Mouse (Mus musculus) limb, embryonic 11.5 days (tissue): ENCODE measurements at regions not wholly inside any gene's neighbourhood (a gene's known extent, or its start where the extent isn't known, plus 50 kb on each side); places are given as distances from the start of the nearest gene placed in this dataset.

Experiments used
- ATAC-seq: fragments of 200-750 bp; cut with Nextera tagmentation; 2 replicates; pipeline ENCODE4 v1.8.0; 2017; ENCODE audit warnings: low read depth; ENCODE audit not compliant: insufficient number of reproducible peaks, low FRiP score, low TSS enrichment
- DNase-seq: peaks from one replicate; pipeline ENCODE4 v3.0.0-alpha.2; 2015; ENCODE audit warnings: low spot score
- H3K27ac ChIP-seq: fragments of 300-500 bp; sonication (generic); replicated peaks from 2 replicates; pipeline ENCODE4 v1.5.1; 2014; ENCODE audit warnings: low read depth, mild to moderate bottlenecking, low read length
- H3K27me3 ChIP-seq: fragments of 300-500 bp; sonication (generic); 2 replicates; pipeline ENCODE4 v1.6.1; 2014; ENCODE audit warnings: mild to moderate bottlenecking, low read length, mixed read lengths; ENCODE audit not compliant: control insufficient read depth, insufficient read depth
- H3K36me3 ChIP-seq: fragments of 300-500 bp; sonication (generic); 2 replicates; pipeline ENCODE4 v1.6.1; 2014; ENCODE audit warnings: mild to moderate bottlenecking, low read length, moderate library complexity, mixed read lengths; ENCODE audit not compliant: control insufficient read depth, insufficient read depth
- H3K4me1 ChIP-seq: fragments of 300-500 bp; sonication (generic); 2 replicates; pipeline ENCODE4 v1.6.1; 2014; ENCODE audit warnings: low read length, mixed read lengths; ENCODE audit not compliant: control insufficient read depth, insufficient read depth
- H3K4me2 ChIP-seq: fragments of 300-500 bp; sonication (generic); 2 replicates; pipeline ENCODE4 v1.6.1; 2014; ENCODE audit warnings: low read depth, mild to moderate bottlenecking, moderate library complexity; ENCODE audit not compliant: severe bottlenecking
- H3K4me3 ChIP-seq: fragments of 300-500 bp; sonication (generic); 2 replicates; pipeline ENCODE4 v1.5.1; 2014; ENCODE audit warnings: low read depth, low read length
- H3K9ac ChIP-seq: fragments of 300-500 bp; sonication (generic); 2 replicates; pipeline ENCODE4 v1.6.1; 2014; ENCODE audit warnings: mild to moderate bottlenecking, low read length
- H3K9me3 ChIP-seq: fragments of 300-500 bp; sonication (generic); 2 replicates; pipeline ENCODE4 v1.6.1; 2016; ENCODE audit warnings: low read length; ENCODE audit not compliant: control insufficient read depth
- WGBS: fragments of 180-500 bp; shearing (Covaris S2); extraction: QIAGEN DNeasy Blood & Tissue Kit; methylation state at CpG from one replicate; pipeline ENCODE4 v1.1.7; 2014; 5-methylcytosine and 5-hydroxymethylcytosine counted together

DNA sequence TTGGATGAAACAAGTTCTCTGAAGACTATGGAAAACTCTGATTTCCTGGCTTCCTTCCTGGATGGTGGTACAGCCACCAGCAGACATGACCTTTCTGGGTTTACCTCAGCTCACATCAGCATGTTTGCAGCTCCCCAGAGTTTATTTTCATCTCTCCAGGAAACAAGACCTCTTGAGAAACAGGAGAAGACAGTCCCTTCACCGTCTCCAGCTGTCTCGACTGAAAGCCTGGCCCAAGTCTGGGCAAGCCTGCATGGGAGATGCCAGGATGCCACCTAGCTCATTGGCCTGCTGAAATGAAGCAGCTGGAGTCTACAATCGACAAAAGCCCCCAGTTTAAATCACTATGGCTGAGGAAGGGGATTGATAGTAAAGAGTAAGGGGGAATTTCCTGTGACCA is 131.6 kb upstream of the Zfand5 start:
- Histone ChIP-seq H3K4me2 (no peak overlapping the region), H3K36me3 (no peaks in the 10 kb centered on the region), H3K27ac (no peak overlapping the region), H3K9me3 (no peaks in the 10 kb centered on the region), H3K27me3 (no peaks in the 10 kb centered on the region), H3K9ac (no peak overlapping the region), H3K4me3 (no peak overlapping the region), H3K4me1 (peaks cover 7% of the 10 kb centered on the region; the same call in 1 of the 2 replicates)
- 79% methylated on average over 3 of the region's 3 CpGs for WGBS
- DNase-seq (no peak), ATAC-seq (no peak)

- no peaks in the 10 kb centered on the region for H3K36me3 ChIP-seq
- no peak overlapping the region for H3K4me2 ChIP-seq
- whole genome bisulfite sequencing: 82% methylated on average over 8 of the region's 8 CpGs
- no peak overlapping the region for H3K4me3 ChIP-seq
- H3K27ac ChIP-seq: no peak overlapping the region
- ATAC-seq (no peak), DNase-seq (no peak)
- H3K4me1 ChIP-seq: 0 out of 2 replicates have a peak, but pooled peaks cover 2% of the 10 kb centered on the region
- H3K27me3 ChIP-seq: no peaks in the 10 kb centered on the region
- H3K9ac ChIP-seq: no peak overlapping the region
- no peaks in the 10 kb centered on the region for H3K9me3 ChIP-seq
Observed at GRCm38 (mm10) chr19:21138998-21139495, 133.0 kb upstream of the Zfand5 start.

GRCm38 (mm10) chr19:21136756-21137155 is 135.3 kb upstream of the Zfand5 start:
- no peak for ATAC-seq
- no peak overlapping the region for H3K4me3 ChIP-seq
- no peaks in the 10 kb centered on the region for H3K36me3 ChIP-seq
- no peaks in the 10 kb centered on the region for H3K27me3 ChIP-seq
- DNase-seq: no peak
- WGBS: 78% methylated on average over 1 of the region's 1 CpGs
- H3K4me1 ChIP-seq: no peaks in the 10 kb centered on the region
- H3K9me3 ChIP-seq: no peaks in the 10 kb centered on the region
- H3K9ac ChIP-seq: no peak overlapping the region
- H3K4me2 ChIP-seq: no peak overlapping the region
- H3K27ac ChIP-seq: no peak overlapping the region

DNA sequence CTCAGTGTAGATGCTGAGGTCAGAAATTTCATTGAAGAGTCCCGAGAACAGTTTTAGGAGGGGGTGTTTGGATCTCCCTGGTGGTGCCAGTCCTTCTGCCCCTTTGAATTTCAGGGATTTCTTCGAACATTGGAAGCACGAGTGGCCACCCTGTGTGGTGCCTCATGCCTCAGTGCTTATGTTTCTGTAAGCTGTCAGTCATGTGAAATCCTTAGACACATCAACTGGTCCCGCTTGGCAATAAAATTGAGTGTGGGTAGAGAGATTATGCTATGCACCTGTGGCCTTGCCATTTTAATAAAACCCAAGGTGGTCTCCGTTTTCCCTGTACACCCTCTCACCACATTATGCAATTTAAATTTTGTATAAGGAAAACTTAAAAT is 136.1 kb upstream of the Zfand5 start:
- DNase-seq: no peak
- WGBS: 77% methylated on average over 5 of the region's 5 CpGs
- H3K9me3 ChIP-seq: no peaks in the 10 kb centered on the region
- no peak overlapping the region for H3K9ac ChIP-seq
- no peak overlapping the region for H3K27ac ChIP-seq
- H3K4me2 ChIP-seq: no peak overlapping the region
- no peaks in the 10 kb centered on the region for H3K27me3 ChIP-seq
- no peak overlapping the region for H3K4me3 ChIP-seq
- H3K4me1 ChIP-seq: no peaks in the 10 kb centered on the region
- no peak for ATAC-seq
- no peaks in the 10 kb centered on the region for H3K36me3 ChIP-seq

- Histone ChIP-seq H3K9me3 (no peaks in the 10 kb centered on the region), H3K4me2 (no peak overlapping the region), H3K9ac (no peak overlapping the region), H3K4me3 (no peak overlapping the region), H3K27ac (no peak overlapping the region), H3K4me1 (no peaks in the 10 kb centered on the region), H3K36me3 (no peaks in the 10 kb centered on the region), H3K27me3 (no peaks in the 10 kb centered on the region)
- DNase-seq (no peak), ATAC-seq (no peak)
- WGBS: 67% methylated on average over 6 of the region's 6 CpGs
Observed at GRCm38 (mm10) chr19:21135297-21135997, 136.6 kb upstream of the Zfand5 start.

DNA sequence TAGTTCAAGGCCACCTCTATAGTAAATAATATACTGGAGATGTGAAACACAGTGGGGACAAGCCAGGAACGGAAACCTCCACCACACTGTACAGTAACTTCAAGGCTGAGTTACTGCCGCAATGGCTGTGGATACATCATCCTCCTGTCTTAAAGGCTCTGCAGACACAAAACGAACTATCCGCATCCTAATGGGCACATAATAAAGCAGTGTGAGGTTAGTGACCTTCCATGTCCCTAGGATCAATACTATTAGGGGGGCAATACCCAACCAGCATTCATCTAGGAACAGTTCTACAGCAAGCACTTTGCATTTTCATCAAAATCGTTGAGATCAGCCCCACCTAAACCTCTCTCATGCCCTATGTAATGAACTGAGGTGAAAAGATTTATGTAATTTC is 142.4 kb upstream of the Zfand5 start:
- Histone ChIP-seq H3K4me3 (no peak overlapping the region), H3K4me2 (no peak overlapping the region), H3K27me3 (no peaks in the 10 kb centered on the region), H3K9me3 (no peaks in the 10 kb centered on the region), H3K36me3 (no peaks in the 10 kb centered on the region), H3K9ac (no peak overlapping the region), H3K27ac (no peak overlapping the region), H3K4me1 (no peaks in the 10 kb centered on the region)
- 92% methylated on average over 5 of the region's 5 CpGs for WGBS
- no peak for ATAC-seq
- DNase-seq: no peak

DNA sequence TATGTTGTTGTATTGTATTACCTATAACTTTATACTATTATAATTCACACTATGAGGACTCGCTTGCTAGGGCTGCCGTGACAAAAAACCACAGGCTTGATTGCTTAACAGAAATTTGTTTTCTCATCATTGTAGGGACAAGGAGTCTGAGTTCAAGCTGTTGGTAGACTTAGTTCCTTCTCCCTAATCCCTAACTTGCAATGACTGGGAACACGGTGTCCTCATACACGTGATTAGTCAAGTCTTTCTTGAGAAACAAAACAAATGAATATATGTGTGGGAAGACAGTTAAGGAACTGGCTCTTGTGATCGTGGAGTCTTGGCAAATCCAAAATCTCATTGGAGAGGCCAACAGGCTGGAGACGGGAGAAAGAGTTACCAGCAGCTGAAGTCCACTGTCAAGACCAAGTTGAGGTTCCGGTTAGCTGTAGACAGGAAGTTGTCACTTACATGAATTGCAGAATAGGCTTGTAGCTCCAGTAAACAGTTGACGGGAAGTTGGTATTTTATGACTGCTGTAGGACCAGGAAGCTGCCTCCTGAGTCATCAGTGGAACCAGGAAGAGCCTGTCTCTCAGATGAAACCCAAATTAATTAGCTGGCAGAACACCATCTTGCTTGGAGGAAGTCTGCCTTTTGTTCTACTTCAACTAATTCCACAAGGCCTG is 144.9 kb upstream of the Zfand5 start:
- Histone ChIP-seq H3K9ac (no peak overlapping the region), H3K4me2 (no peak overlapping the region), H3K27me3 (no peaks in the 10 kb centered on the region), H3K4me1 (no peaks in the 10 kb centered on the region), H3K9me3 (no peaks in the 10 kb centered on the region), H3K36me3 (no peaks in the 10 kb centered on the region), H3K4me3 (no peak overlapping the region), H3K27ac (no peak overlapping the region)
- no peak for ATAC-seq
- WGBS: 87% methylated on average over 8 of the region's 8 CpGs
- DNase-seq: no peak

GRCm38 (mm10) chr19:21126670-21127069 is 145.4 kb upstream of the Zfand5 start:
- H3K4me1 ChIP-seq: no peaks in the 10 kb centered on the region
- no peaks in the 10 kb centered on the region for H3K27me3 ChIP-seq
- WGBS: 87% methylated on average over 2 of the region's 2 CpGs
- no peak overlapping the region for H3K4me2 ChIP-seq
- H3K27ac ChIP-seq: no peak overlapping the region
- no peak overlapping the region for H3K9ac ChIP-seq
- DNase-seq (no peak), ATAC-seq (no peak)
- no peaks in the 10 kb centered on the region for H3K9me3 ChIP-seq
- H3K36me3 ChIP-seq: no peaks in the 10 kb centered on the region
- H3K4me3 ChIP-seq: no peak overlapping the region
